12 mouse cellular contexts compared by ENCODE assay signal in genomic region chr5:124969790-124970189, GRCm38 (mm10). TPM values are rescaled to one million over a fixed set of nuclear protein-coding genes. Genes with fewer than 3 reads are reported as not detected.
DNase-seq lines count a peak whose midpoint lies in the region; ATAC-seq lines count a peak whose summit lies in the region.
"Had no signal": no experiment of that assay in that cellular context is flagged by ENCODE, and none has a peak within 500 bp of the region (broad histone marks: within the 10 kb centered on the region; RNA-seq: fewer than 3 reads in every experiment).

No protein-coding gene starts in this region.

- no peaks in the 10 kb centered on the region for H3K27me3 ChIP-seq in limb, embryonic 15.5 days
- H3K27me3 ChIP-seq in liver, embryonic 12.5 days (replicated peaks), result no peaks in the 10 kb centered on the region
- H3K27me3 ChIP-seq: heart, embryonic 13.5 days had no signal

- 24% methylated on average over 8 of the region's 8 CpGs for WGBS in limb, embryonic 15.5 days
- WGBS in liver, embryonic 12.5 days (ENCODE audit: insufficient replicate concordance), result 53% methylated on average over 8 of the region's 8 CpGs

- peaks cover 32% of the 10 kb centered on the region for H3K4me1 ChIP-seq in limb, embryonic 15.5 days
- 0 out of 2 replicates have a peak, but pooled peaks cover 5% of the 10 kb centered on the region for H3K4me1 ChIP-seq in liver, embryonic 12.5 days

- H3K4me2 ChIP-seq in limb, embryonic 15.5 days, result no peak overlapping the region
- no peak overlapping the region for H3K4me2 ChIP-seq in liver, embryonic 12.5 days
- H3K4me2 ChIP-seq: heart, embryonic 13.5 days had no signal

- H3K4me3 ChIP-seq in limb, embryonic 15.5 days, result no peak overlapping the region
- H3K4me3 ChIP-seq in liver, embryonic 12.5 days, result no peak overlapping the region
- H3K4me3 ChIP-seq: heart, embryonic 13.5 days had no signal

- DNase-seq in kidney, postnatal 10 days, result peak; percentile 45
- no peak for DNase-seq in kidney, adult 9 months
- peak; percentile 14 for DNase-seq in adipocyte (ENCODE audit: low spot score)
- peak; percentile 70 for DNase-seq in embryo, embryonic 10.5 days (ENCODE audit: low spot score)
- no peak for DNase-seq in left cerebral cortex, postnatal 4 days
- no peak for DNase-seq in heart, adult 11 months
- DNase-seq: liver, postnatal 0 days; thymus, postnatal 36 days had no signal

- H3K27ac ChIP-seq in limb, embryonic 15.5 days, result peak overlapping the region; percentile 12; the same call in 1 of the 2 replicates
- H3K27ac ChIP-seq in liver, embryonic 12.5 days, result no peak overlapping the region
- H3K27ac ChIP-seq: heart, embryonic 13.5 days had no signal

- intact Hi-C loops in left cerebral cortex, postnatal 4 days (cut with DNase I), result no loop called here

- ATAC-seq in limb, embryonic 15.5 days (ENCODE audit: insufficient number of reproducible peaks, low FRiP score, low TSS enrichment, low read depth), result no peak
- no peak for ATAC-seq in liver, embryonic 12.5 days
- ATAC-seq: inflammation-experienced regulatory T-cells, adult 6 months; liver, postnatal 0 days had no signal

- no peaks in the 10 kb centered on the region for H3K36me3 ChIP-seq in limb, embryonic 15.5 days
- H3K36me3 ChIP-seq in liver, embryonic 12.5 days, result no peaks in the 10 kb centered on the region
- H3K36me3 ChIP-seq: heart, embryonic 13.5 days had no signal

- H3K9ac ChIP-seq in limb, embryonic 15.5 days, result no peak overlapping the region
- H3K9ac ChIP-seq in liver, embryonic 12.5 days, result no peak overlapping the region
- H3K9ac ChIP-seq: heart, embryonic 13.5 days; liver, postnatal 0 days had no signal

- H3K9me3 ChIP-seq in limb, embryonic 15.5 days, result no peaks in the 10 kb centered on the region
- no peaks in the 10 kb centered on the region for H3K9me3 ChIP-seq in liver, embryonic 12.5 days (replicated peaks)
- H3K9me3 ChIP-seq: heart, embryonic 13.5 days had no signal

RNA-seq across cellular contexts. Expression of gene Rflna, which starts 33.2 kb away (rescaled TPM):
- polyA plus RNA-seq in limb, embryonic 15.5 days (2015; fragmentation: Nextera tagmentation; extraction: Ambion mirVana), result 36.9 and 40.7 TPM in 2 replicates
- 1 to 10 TPM; 2.0 to 2.1 TPM for total RNA-seq in left cerebral cortex, postnatal 4 days (2021)
- 0.45 and 0.69 TPM in 2 replicates for polyA plus RNA-seq in liver, embryonic 12.5 days (2016; fragmentation: Nextera tagmentation; extraction: Ambion mirVana)

Comparison
In these comparisons a context has a peak if more than half of its experiments do, and no peak if none do; other contexts are left out.
1. DNase-seq: peak in kidney, postnatal 10 days (single experiment), adipocyte (single experiment) and embryo, embryonic 10.5 days (single experiment); none in kidney, adult 9 months (single experiment), left cerebral cortex, postnatal 4 days (single experiment) and heart, adult 11 months (single experiment).
2. RNA of gene Rflna, which starts 33.2 kb away (polyA plus RNA-seq): 36.9 to 40.7 TPM in limb, embryonic 15.5 days; 0.45 to 0.69 TPM in liver, embryonic 12.5 days; every median in the first group is over 10 times any median in the second.